Mouse (Mus musculus) adrenal gland, adult 2 months (tissue): Measurements from ENCODE around the gene Serpina1b. TPM values are rescaled to one million over a fixed set of nuclear protein-coding genes. Genes with fewer than 3 reads are reported as not detected.
"Not testable (repeated sequence)": the region's sequence is repeated elsewhere in the genome, so short reads cannot be mapped to it uniquely, and the experiment has no call there.

Experiments used
- DNase-seq: peaks from one replicate; pipeline ENCODE4 v3.0.0; 2021
- polyA plus RNA-seq: library from polyadenylated mRNA; depleted of rRNA; stranded (reverse); fragments of >200 nt; gene quantifications from 2 replicates; pipeline ENCODE4 v1.2.3, GENCODE M21; 2012; rRNA removed
- total RNA-seq, 2 experiments: library from RNA; stranded (reverse); gene quantifications; 2 replicates each; pipeline ENCODE4 v1.2.3; 2021

Gene Serpina1b
- total and polyA plus RNA-seq, 3 experiments = 1.3 to 29.8 (median 6.7) TPM

GRCm38 (mm10) chr12:103700144-103700750, 129.9 kb downstream of the Serpina1b start:
- DNase-seq = no peak

GRCm38 (mm10) chr12:103695429-103695828, 134.7 kb downstream of the Serpina1b start, which contains the start of gene Serpina1f:
TSS of gene Serpina1f (minus strand) at chr12:103695529.
- no peak for DNase-seq

- peak; percentile 31 for DNase-seq
Observed at GRCm38 (mm10) chr12:103688221-103688814, 141.9 kb downstream of the Serpina1b start.

- DNase-seq = peak; percentile 50
Observed at GRCm38 (mm10) chr12:103687021-103687420, 143.2 kb downstream of the Serpina1b start.

GRCm38 (mm10) chr12:103686050-103686449, 144.1 kb downstream of the Serpina1b start:
- DNase-seq = no peak

- DNase-seq = no peak
Observed at GRCm38 (mm10) chr12:103685386-103685785, 144.8 kb downstream of the Serpina1b start.

- no peak for DNase-seq
Observed at GRCm38 (mm10) chr12:103683775-103684174, 146.4 kb downstream of the Serpina1b start.

GRCm38 (mm10) chr12:103681739-103682138, 148.4 kb downstream of the Serpina1b start:
- no peak for DNase-seq

GRCm38 (mm10) chr12:103681169-103681568, 149.0 kb downstream of the Serpina1b start:
- no peak for DNase-seq

- not testable (repeated sequence) for DNase-seq
Observed at GRCm38 (mm10) chr12:103679853-103680252, 150.3 kb downstream of the Serpina1b start.

Other genes starting within 250 kb of the Serpina1b start
- gene Serpina10, start 198.9 kb downstream of the Serpina1b start, total RNA-seq = under 1 TPM in 1 of 2 experiments, not detected in 1; 0.46 TPM
- not detected in 2 replicates for gene Serpina10, start 198.9 kb downstream of the Serpina1b start, polyA plus RNA-seq
- 1 to 10 TPM; 1.7 to 5.4 TPM for gene Serpina6, start 173.2 kb downstream of the Serpina1b start, total RNA-seq
- 0.27 and 1.3 TPM in 2 replicates for gene Serpina6, start 173.2 kb downstream of the Serpina1b start, polyA plus RNA-seq
- not detected for gene Serpina16, start 154.2 kb downstream of the Serpina1b start, total RNA-seq
- gene Serpina16, start 154.2 kb downstream of the Serpina1b start, polyA plus RNA-seq = 0.10 TPM in 1 of 2 replicates, not detected in the other
- not detected for gene Serpina1f, start 134.8 kb downstream of the Serpina1b start, total RNA-seq
- gene Serpina1f, start 134.8 kb downstream of the Serpina1b start, polyA plus RNA-seq = not detected in 2 replicates
- gene Serpina1d, start 56.8 kb downstream of the Serpina1b start, total RNA-seq = 10 to 100 TPM in 1 of 2 experiments, under 1 TPM in 1; 0.28 to 12.3 TPM
- 1.8 TPM in 1 of 2 replicates, not detected in the other for gene Serpina1d, start 56.8 kb downstream of the Serpina1b start, polyA plus RNA-seq
- gene Serpina1a, start 33.2 kb upstream of the Serpina1b start, total RNA-seq = 1 to 10 TPM; 1.8 to 9.7 TPM
- gene Serpina1a, start 33.2 kb upstream of the Serpina1b start, polyA plus RNA-seq = 1.8 and 5.5 TPM in 2 replicates
- gene Serpina1c, start 74.5 kb upstream of the Serpina1b start, total RNA-seq = 10 to 100 TPM in 1 of 2 experiments, under 1 TPM in 1; 0.38 to 20.9 TPM
- gene Serpina1c, start 74.5 kb upstream of the Serpina1b start, polyA plus RNA-seq = 0.93 and 3.8 TPM in 2 replicates
- 10 to 100 TPM in 1 of 2 experiments, 1 to 10 TPM in 1; 1.9 to 15.5 TPM for gene Serpina1e, start 128.6 kb upstream of the Serpina1b start, total RNA-seq
- gene Serpina1e, start 128.6 kb upstream of the Serpina1b start, polyA plus RNA-seq = 0.15 and 1.0 TPM in 2 replicates
- gene Serpina11, start 159.6 kb upstream of the Serpina1b start, total RNA-seq = under 1 TPM in 1 of 2 experiments, not detected in 1; 0.63 TPM
- gene Serpina11, start 159.6 kb upstream of the Serpina1b start, polyA plus RNA-seq = 0.07 TPM in 1 of 2 replicates, not detected in the other
- not detected for gene Serpina9, start 183.4 kb upstream of the Serpina1b start, total RNA-seq
- gene Serpina9, start 183.4 kb upstream of the Serpina1b start, polyA plus RNA-seq = not detected in 2 replicates
- under 1 TPM; 0.21 to 0.66 TPM for gene Serpina12, start 214.1 kb upstream of the Serpina1b start, total RNA-seq
- gene Serpina12, start 214.1 kb upstream of the Serpina1b start, polyA plus RNA-seq = 0.03 TPM in 1 of 2 replicates, not detected in the other